Mouse (Mus musculus) cerebellum, adult (tissue): Measurements from ENCODE around the gene Junb.

Source experiments
- ATAC-seq: cut with Nextera tagmentation; 2 replicates; pipeline ENCODE4 v1.9.2; 2017; ENCODE audit warnings: mild to moderate bottlenecking, moderate library complexity, mixed read lengths; ENCODE audit not compliant: insufficient number of reproducible peaks, low FRiP score, low TSS enrichment

Junb gene

DNA sequence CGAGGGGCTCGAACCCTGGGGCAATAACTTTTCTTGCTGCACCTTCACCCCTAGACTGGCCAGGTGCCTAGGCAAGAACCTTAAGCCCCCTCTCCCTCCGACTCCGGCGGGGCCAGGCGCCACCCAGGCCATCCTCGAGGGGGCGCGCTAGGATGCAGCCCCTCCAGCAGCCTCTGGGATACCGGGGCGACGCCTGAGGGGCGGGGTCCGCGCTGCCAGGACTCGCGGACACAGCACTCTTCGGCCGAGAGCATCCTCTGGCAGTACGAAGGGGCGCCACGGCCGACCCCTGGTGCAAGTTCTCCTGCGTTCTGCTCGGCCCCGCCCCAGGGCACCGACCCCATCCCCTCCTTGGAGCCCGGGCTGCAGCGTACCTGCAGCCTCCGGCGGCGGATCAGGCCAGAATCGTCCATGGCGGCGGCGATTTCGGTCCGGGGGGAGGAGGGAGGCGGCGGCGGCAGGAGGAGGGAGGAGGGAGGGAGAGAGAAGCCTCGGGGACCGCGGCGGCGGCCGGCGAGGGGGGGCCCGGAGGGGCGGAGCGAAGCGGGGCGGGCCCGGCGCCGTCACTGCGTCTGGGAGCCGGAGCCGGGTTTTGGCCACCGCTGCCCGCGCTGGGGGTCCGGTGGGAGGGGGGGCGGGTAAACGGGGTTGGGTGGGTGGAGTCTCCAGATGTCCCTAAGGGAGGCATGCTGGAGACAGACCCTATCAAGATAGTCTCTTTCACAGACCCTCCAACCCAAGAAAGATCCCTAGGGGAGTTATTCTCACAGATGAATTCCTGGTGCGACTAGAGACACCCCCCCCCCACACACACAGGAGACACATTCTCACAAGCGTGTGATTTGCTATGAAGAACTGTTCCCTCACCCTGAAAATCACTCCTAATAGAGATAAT, 32.6 kb downstream of the Junb start:
- peak; percentile 54; the same call in 1 of the 2 replicates for ATAC-seq

DNA sequence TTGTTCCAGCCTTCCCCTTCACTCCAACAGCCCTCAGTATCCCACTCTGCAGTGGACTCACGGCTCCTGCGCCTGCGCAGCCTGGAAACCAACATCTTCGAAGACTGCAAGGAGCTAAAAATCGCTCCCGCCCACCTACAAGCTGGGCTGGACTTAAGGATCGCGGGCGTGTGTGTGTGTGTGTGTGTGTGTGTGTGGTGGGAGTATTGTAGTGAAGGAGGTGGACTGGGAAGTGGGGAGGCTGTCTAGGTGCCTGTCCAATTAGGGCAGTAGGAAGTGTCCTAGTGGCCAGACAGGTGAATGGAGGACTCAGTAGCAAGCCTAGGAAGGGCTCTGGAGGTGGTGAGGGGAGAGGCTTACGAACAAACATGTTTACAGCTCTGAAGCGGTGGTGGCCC, 33.3 kb downstream of the Junb start:
- peak; percentile 53; the same call in 1 of the 2 replicates for ATAC-seq

DNA sequence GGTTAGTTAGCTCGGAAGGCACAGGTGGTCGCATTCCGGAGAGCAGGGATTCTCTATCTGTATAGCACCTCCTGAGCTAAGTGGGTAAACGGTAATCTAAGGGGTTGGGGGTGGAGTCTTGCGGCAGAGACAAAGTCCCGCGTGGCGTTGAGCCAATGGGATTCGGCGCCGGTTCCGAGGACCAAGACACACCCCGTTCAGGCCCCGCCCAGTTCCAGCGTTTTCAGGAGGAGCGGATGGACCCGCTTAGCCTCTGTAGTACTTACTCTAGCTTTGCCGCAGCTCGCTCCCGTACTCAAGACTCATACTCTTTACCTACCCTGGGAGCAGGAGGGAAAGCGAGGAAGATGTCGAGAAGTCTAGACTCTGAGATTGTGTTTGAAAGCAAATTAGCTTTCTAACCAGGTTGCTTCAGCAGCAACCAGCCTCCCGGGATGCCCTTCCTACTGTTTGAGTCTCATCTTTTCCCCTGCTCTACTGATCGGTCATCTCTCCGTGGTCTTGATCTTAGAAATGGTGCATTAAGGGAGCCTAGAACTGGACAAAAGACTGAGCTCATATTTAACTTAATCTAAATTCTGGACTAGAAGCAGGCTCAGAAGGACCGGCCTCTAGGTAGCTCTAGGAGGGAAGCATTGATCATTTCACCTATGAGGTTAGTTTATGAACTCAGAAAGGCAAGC, 33.9 kb downstream of the Junb start:
- peak; percentile 54; the same call in 1 of the 2 replicates for ATAC-seq

DNA sequence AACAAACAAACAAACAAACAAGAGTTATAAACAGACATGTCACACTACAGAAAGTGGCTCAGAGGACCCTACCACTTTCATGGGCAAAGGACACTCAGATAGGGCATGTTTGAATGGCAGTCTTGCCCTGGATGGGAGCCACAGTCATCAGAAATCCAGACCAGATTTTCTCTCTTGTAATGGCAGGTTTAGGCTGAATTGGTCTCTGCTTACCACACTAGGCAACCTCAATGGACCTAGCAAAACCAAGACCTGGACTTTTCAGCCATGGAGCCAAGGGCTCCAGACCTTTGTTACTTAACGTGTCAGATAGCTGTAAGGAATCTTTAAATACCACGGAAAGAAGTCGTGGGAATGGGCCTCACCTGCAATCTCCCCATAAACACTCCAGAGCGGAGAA, 34.8 kb downstream of the Junb start:
- ATAC-seq: no peak

DNA sequence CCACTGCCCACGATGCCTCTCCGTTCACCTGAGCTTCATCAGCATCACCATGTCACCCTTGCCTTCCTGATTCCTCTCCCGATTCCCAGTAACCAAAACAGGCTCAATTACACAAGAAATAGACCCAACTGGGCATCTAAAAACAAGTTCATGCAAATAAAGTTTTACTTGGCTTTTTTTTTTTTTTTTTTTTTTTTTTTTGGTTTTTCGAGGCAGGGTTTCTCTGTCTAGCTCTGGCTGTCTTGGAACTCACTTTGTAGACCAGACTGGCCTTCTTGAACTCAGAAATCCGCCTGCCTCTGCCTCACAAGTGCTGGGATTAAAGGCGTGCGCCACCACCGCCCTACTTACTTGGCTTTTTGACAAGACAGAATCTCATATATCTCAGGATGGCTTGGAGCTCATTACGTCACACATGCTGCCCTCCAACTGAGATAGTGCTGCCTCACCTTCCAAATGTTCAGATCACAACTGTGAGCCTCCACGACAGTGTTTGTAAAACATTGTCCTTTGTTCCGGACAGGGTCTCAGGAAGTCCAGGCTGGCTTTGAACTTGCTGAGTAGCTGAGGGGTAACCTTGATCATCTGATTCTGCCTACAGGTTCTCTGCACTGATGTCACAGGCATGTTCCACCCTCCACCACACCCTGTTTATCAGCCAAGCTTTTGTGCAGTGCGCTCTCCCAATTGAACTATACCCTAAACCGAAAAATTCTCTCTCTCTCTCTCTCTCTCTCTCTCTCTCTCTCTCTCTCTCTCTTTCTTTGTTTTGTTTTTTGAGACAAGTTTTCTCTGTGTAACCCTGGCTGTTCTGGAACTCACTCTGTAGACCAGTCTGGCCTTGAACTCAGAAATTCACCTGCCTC, 40.7 kb downstream of the Junb start:
- ATAC-seq: no peak

DNA sequence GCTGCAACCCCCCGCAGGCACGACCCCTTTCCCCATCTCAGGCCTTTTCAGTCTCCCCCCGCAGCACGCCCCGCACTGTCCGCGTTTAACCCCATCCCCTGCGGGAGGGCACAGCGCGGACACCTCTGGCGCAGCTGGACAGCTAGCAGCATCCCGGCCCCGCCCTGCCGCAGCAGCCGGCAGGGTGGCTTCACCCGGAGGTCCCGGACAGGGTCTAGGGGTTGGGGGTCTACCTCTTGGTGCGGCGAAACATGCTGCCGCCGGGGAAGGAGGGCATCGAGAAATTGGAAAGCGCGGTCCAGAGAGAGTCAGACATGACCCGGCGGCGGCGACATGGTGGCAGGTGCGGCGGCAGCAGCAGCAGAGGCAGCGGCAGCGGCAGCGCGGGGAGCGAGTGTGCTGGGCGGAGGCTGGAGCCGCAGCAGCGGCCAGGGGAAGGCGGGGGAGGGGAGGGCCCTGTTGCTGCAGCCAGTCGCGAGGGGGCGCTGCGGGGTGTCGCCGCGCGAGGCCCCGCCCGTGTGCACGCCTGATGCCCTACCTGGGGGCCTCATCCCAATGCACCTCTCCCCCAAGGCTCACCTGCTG, 41.5 kb downstream of the Junb start, which contains the start of gene Mast1:
TSS of gene Mast1 (minus strand) at position 398 of the 585 bp plus-strand sequence.
- ATAC-seq: peak; percentile 49; the same call in 1 of the 2 replicates

DNA sequence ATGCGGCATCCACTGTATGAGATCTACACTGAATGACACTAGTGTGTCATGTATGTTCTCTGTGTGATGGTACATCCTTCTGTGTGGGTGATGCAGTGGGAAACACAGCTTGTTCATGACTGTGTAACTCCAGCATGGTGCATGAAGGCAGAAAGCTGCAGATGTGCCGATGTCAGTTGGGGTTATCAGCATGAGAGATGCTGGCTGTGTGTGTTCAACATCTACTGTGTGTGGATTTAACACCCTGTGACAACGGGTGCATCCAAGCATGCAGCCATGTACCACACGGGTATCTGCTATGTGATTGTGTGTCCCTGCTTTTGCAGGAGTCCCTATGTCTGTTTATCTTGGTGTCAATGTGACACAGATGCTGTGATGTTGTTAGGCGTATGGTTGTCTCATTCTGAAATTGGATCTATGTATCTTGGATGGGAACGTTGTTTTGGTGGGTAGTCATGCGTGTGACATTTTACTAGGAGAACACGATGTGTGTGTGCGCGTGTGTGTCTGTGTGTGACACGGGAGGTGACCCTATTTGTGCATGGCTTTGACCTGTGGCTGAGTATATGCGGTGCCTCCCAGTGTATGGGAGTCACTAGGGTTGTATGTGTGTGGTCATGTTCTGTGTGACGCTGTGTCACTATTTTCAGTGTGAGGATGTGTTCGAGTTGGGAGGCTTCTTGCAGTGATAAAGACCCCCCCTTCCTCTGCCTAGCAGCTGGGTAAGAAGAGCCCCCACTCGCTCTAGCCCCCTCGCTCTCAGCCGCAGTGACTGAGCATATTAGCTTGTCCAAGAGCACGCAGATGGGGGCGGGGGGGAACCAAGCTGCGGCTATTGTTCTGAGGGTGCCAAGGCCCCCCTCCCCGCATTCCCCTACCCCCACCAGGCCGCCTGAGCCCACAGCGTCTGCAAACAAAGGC, 42.2 kb downstream of the Junb start:
- ATAC-seq: no peak

DNA sequence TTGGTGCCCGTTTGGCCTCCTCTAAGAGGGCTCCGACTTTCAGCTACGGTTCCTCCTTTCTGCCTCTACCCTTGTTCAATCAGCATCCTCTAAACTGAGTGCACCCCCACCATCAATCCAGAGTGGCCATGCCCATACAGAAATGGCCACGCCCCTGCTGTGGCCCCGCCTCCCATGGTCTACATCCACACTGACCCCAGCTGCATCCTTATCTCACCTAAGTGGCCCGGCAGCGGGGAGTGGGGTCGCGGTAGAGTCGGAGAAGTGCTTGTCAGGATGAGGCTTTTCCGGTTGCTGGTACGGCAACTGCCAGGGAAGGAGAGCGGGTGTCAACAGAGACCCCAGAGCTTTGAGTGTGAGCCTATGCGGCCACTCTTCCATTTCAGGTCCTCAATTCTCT, 43.0 kb downstream of the Junb start:
- peak; percentile 26; the same call in 1 of the 2 replicates for ATAC-seq

DNA sequence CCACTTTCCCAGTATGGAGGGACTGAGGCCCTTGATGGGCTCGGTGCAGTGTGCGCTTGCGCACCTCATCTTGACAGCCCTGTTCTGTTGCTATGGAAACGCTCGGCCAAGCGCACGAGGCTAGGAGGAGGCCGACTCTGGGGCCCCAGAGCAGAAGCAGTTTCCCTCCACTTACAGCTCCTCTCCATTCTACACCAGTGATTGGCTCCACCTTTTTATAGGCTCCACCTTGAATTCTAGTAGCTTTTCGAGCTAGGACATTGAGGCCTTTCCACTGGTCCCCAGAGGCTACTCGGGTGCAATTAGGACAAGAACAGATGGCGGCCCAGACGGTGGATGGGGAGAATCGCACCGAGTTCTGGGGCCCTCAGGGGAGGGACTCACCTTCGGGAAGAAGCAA, 43.7 kb downstream of the Junb start:
- ATAC-seq: peak; percentile 75

DNA sequence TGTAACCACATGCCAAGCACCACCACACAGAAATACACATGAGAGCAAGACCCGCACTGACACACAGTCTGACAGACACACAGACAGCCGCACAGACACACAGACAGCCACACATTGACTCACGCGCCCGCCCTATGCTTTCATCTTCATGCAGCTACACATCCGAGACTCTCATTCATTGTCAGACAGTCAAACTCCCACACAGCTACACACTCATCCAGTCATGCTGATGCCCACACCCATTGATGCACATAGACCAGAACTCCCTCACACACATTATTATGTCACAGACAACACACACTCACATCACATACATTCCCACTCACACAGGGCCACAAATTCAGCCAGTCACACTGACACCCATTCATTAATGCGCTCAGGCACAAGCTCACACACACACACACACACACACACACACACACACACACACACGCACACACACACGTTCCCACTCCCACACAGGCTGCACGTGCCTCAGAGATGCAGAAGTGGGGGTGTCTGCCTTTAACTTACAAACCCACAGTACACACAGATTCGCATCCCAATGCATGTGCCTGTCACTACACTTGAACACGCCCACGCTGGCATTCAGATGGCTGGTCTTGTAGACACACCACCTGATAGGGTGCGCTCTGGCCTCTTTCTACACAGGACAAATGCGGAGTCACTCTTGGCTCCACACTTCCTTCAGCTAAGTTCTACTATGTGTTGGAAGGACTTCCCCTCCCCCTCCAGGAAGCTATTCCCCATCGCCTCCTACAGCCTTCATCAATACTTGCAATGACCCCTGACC, 44.6 kb downstream of the Junb start:
- no peak for ATAC-seq

DNA sequence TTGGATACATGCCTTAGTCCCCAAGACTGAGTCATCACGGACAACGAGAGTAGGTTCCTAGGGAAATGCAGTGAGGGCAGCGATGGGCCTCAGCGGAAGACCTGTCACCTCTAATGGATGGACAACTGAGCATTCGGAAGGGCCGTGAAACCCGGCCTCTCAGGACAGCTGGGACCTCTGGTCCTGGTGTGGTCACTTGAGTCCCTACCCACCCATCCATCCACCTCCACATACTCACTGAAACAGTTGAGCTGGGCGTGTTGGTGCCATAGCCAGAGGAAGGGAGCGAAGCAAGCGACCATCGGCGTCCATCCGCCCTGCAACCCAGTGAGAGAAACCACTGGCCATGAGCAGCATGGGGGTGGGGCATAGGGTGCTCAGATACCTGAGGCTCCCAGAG, 47.9 kb downstream of the Junb start:
- no peak for ATAC-seq

DNA sequence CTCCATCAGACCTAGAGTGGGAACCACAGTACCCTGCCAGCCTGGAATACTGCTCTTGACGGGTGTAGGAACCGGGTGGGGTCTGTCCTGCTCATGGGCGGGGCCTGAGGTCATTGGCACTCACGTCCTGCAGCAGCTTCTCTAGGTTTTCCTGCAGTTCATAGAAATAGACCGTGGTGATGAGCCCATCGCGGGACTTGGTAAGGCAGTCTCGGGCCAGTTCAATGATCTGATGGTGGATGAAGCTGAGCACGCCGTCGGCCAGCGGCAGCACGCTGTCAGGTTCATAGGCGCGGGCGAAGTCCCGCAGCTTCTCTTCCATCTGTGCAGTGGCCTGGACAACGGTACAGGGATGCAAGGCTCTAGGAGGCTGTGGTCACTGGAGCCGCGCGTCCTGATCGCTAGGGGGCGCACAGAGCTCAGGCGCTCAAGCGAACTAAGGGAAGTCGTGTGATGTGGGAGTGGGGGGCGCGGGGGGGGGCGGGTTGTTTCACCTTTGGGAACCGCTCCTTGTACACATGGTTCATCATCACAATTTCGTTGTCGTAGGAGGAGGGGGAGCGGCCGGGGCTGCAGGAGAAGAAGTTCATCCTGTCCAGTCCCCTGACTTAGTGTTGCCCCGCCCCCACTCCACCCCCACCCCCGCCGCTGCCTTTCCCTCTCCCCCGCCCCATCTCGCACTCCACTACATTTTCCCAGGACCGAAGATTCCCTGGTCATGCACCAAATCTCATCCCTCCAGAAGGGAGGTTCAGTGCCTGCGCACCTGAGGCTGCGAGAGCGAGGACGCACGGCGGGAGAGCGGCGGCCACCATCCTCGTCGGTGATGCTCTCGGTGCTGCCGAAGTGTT, 49.8 kb downstream of the Junb start:
- ATAC-seq: peak; percentile 80

DNA sequence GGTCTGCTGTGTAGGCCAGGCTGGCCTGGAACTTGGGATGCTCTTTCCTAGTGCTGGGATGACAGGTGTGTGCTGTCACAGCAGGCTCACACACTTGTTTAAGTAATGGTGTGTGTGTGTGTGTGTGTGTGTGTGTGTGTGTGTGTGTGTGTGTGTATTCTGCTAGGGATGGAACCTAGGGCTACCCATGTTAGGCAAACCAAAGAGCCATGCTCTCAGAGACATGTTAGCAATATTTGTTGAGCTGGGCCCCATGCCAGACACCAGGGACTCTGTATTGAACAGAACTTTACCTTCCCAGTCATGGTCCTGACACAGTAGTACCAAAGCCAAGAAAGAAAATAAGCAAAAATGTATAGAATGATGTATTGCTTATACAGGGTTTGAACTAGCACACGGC, 51.0 kb downstream of the Junb start:
- no peak for ATAC-seq

DNA sequence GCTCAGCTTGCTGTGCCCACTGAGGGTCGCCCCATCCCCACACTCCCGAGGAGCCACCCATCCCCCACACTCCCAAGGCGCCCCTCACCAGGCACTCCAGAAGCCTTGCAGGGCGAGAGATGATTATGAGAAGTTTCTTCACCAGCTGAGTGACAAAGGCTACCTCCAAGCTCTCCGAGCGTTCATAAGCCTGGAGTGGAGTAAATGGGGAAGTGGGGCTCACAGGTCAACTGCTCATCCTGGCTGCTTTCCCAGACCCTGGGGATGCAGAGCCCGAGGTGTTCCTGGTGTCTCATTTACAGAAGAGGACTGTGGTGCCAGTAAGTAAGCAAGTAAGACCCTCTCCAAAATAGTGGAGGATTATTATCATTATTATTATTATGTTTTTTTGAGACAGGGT, 53.0 kb downstream of the Junb start:
- ATAC-seq: no peak
